Mouse (Mus musculus) right cerebral cortex, postnatal 10 days (tissue): ENCODE results near the gene Ahcyl1.

Experiments used
- DNase-seq, 2 experiments: peaks; one replicate each; pipeline ENCODE4 v3.0.0; 2021; ENCODE audit warnings: low spot score in 2 of 2

The Ahcyl1 gene

GRCm38 (mm10) chr3:107695948-107696881 is at the start of gene Ahcyl1:
Ahcyl1 (minus strand) TSS chr3:107696560.
- peak; percentile 99 for DNase-seq

- no peak for DNase-seq
Measured at GRCm38 (mm10) chr3:107746026-107746425, 49.7 kb upstream of the Ahcyl1 start.

- no peak for DNase-seq
Measured at GRCm38 (mm10) chr3:107743650-107744049, 47.3 kb upstream of the Ahcyl1 start.

- DNase-seq: no peak
Measured at GRCm38 (mm10) chr3:107743107-107743506, 46.7 kb upstream of the Ahcyl1 start.

- DNase-seq: no peak
Measured at GRCm38 (mm10) chr3:107742071-107742710, 45.8 kb upstream of the Ahcyl1 start.

GRCm38 (mm10) chr3:107741387-107741786 is 45.0 kb upstream of the Ahcyl1 start:
- DNase-seq: no peak

GRCm38 (mm10) chr3:107740578-107741207 is 44.3 kb upstream of the Ahcyl1 start:
- DNase-seq: peak; percentile 69 to 75

GRCm38 (mm10) chr3:107739966-107740365 is 43.6 kb upstream of the Ahcyl1 start:
- peak in 1 of 2 experiments; percentile 23 for DNase-seq

GRCm38 (mm10) chr3:107739456-107739855 is 43.1 kb upstream of the Ahcyl1 start:
- peak in 1 of 2 experiments; percentile 28 for DNase-seq

- DNase-seq: peak in 1 of 2 experiments; percentile 45
Measured at GRCm38 (mm10) chr3:107738620-107739019, 42.3 kb upstream of the Ahcyl1 start.

GRCm38 (mm10) chr3:107737609-107738190 is 41.3 kb upstream of the Ahcyl1 start:
- no peak for DNase-seq

GRCm38 (mm10) chr3:107735620-107736019 is 39.3 kb upstream of the Ahcyl1 start:
- DNase-seq: peak in 1 of 2 experiments; percentile 42

- no peak for DNase-seq
Measured at GRCm38 (mm10) chr3:107733329-107733728, 37.0 kb upstream of the Ahcyl1 start.

GRCm38 (mm10) chr3:107730236-107730635 is 33.9 kb upstream of the Ahcyl1 start:
- no peak for DNase-seq

GRCm38 (mm10) chr3:107728509-107728908 is 32.1 kb upstream of the Ahcyl1 start:
- DNase-seq: no peak

GRCm38 (mm10) chr3:107715971-107716370 is 19.6 kb upstream of the Ahcyl1 start:
- DNase-seq: no peak

GRCm38 (mm10) chr3:107714276-107714933 is 18.0 kb upstream of the Ahcyl1 start:
- DNase-seq: no peak

GRCm38 (mm10) chr3:107712081-107712480 is 15.7 kb upstream of the Ahcyl1 start:
- no peak for DNase-seq

GRCm38 (mm10) chr3:107709156-107709555 is 12.8 kb upstream of the Ahcyl1 start:
- no peak for DNase-seq

GRCm38 (mm10) chr3:107707239-107707638 is 10.9 kb upstream of the Ahcyl1 start:
- DNase-seq: no peak

- DNase-seq: no peak
Measured at GRCm38 (mm10) chr3:107706164-107706563, 9.8 kb upstream of the Ahcyl1 start.

GRCm38 (mm10) chr3:107704371-107704705 is 8.0 kb upstream of the Ahcyl1 start:
- no peak for DNase-seq
